Mouse (Mus musculus): ENCODE measurements around the gene Wdr37.
A peak's percentile ranks its signal among the peaks of the same experiment; 100 is the strongest.
"Not testable (repeated sequence)": the region's sequence is repeated elsewhere in the genome, so short reads cannot be mapped to it uniquely, and the experiment has no call there.

Wdr37 gene

GRCm38 (mm10) chr13:8871314-8871962 lies at the start of gene Wdr37:
Wdr37 (minus strand) TSS chr13:8871909.
- DNase-seq (ENCODE audit: low spot score in 2 of 2) = peak in 1 of 2 experiments; percentile 7

- not testable (repeated sequence) for DNase-seq (ENCODE audit: low spot score in 2 of 2)
Measured at GRCm38 (mm10) chr13:8913890-8914289, 42.2 kb upstream of the Wdr37 start.

- not testable (repeated sequence) for DNase-seq (ENCODE audit: low spot score in 2 of 2)
Measured at GRCm38 (mm10) chr13:8905986-8906385, 34.3 kb upstream of the Wdr37 start.

- DNase-seq (ENCODE audit: low spot score in 2 of 2) = no peak
Measured at GRCm38 (mm10) chr13:8888603-8889002, 16.9 kb upstream of the Wdr37 start.

- no peak for DNase-seq (ENCODE audit: low spot score in 2 of 2)
Measured at GRCm38 (mm10) chr13:8886185-8886560, 14.5 kb upstream of the Wdr37 start.

GRCm38 (mm10) chr13:8885445-8886184 lies 13.9 kb upstream of the Wdr37 start, which contains the start of gene Idi1:
Idi1 (plus strand) TSS chr13:8885501.
- peak; percentile 95 to 96 for DNase-seq (ENCODE audit: low spot score in 2 of 2)

- not testable (repeated sequence) for DNase-seq (ENCODE audit: low spot score in 2 of 2)
Measured at GRCm38 (mm10) chr13:8883870-8884269, 12.2 kb upstream of the Wdr37 start.

- no peak for DNase-seq (ENCODE audit: low spot score in 2 of 2)
Measured at GRCm38 (mm10) chr13:8881611-8882010, 9.9 kb upstream of the Wdr37 start.

- no peak for DNase-seq (ENCODE audit: low spot score in 2 of 2)
Measured at GRCm38 (mm10) chr13:8873776-8874175, 2.1 kb upstream of the Wdr37 start.

- DNase-seq (ENCODE audit: low spot score in 2 of 2) = peak; percentile 80 to 88
Measured at GRCm38 (mm10) chr13:8870510-8871313, 997 bp downstream of the Wdr37 start.

GRCm38 (mm10) chr13:8870160-8870509 lies 1.6 kb downstream of the Wdr37 start:
- DNase-seq (ENCODE audit: low spot score in 2 of 2) = no peak

GRCm38 (mm10) chr13:8869578-8870157 lies 2.0 kb downstream of the Wdr37 start:
- DNase-seq (ENCODE audit: low spot score in 2 of 2) = no peak

- peak in 1 of 2 experiments; percentile 35 for DNase-seq (ENCODE audit: low spot score in 2 of 2)
Measured at GRCm38 (mm10) chr13:8866612-8867011, 5.1 kb downstream of the Wdr37 start.

- DNase-seq (ENCODE audit: low spot score in 2 of 2) = no peak
Measured at GRCm38 (mm10) chr13:8864990-8865389, 6.7 kb downstream of the Wdr37 start.

- no peak for DNase-seq (ENCODE audit: low spot score in 2 of 2)
Measured at GRCm38 (mm10) chr13:8860861-8861260, 10.8 kb downstream of the Wdr37 start.

- no peak for DNase-seq (ENCODE audit: low spot score in 2 of 2)
Measured at GRCm38 (mm10) chr13:8858453-8858852, 13.3 kb downstream of the Wdr37 start.

GRCm38 (mm10) chr13:8854769-8855168 lies 16.9 kb downstream of the Wdr37 start:
- DNase-seq (ENCODE audit: low spot score in 2 of 2) = no peak

GRCm38 (mm10) chr13:8853424-8853823 lies 18.3 kb downstream of the Wdr37 start:
- no peak for DNase-seq (ENCODE audit: low spot score in 2 of 2)

GRCm38 (mm10) chr13:8849311-8849710 lies 22.4 kb downstream of the Wdr37 start:
- DNase-seq (ENCODE audit: low spot score in 2 of 2) = no peak

- DNase-seq (ENCODE audit: low spot score in 2 of 2) = no peak
Measured at GRCm38 (mm10) chr13:8847702-8848101, 24.0 kb downstream of the Wdr37 start.

GRCm38 (mm10) chr13:8842273-8842672 lies 29.4 kb downstream of the Wdr37 start:
- DNase-seq (ENCODE audit: low spot score in 2 of 2) = no peak

- not testable (repeated sequence) for DNase-seq (ENCODE audit: low spot score in 2 of 2)
Measured at GRCm38 (mm10) chr13:8841846-8842245, 29.9 kb downstream of the Wdr37 start.
